Mouse (Mus musculus): ENCODE measurements around the gene Nrxn1.

Gene Nrxn1

GRCm38 (mm10) chr17:90435836-90436235 is 657.0 kb downstream of the Nrxn1 start:
- no peak for DNase-seq (ENCODE audit: low spot score)

- DNase-seq (ENCODE audit: low spot score): no peak
Observed at GRCm38 (mm10) chr17:90435371-90435770, 657.5 kb downstream of the Nrxn1 start.

GRCm38 (mm10) chr17:90430211-90430610 is 662.7 kb downstream of the Nrxn1 start:
- DNase-seq (ENCODE audit: low spot score): no peak

- no peak for DNase-seq (ENCODE audit: low spot score)
Observed at GRCm38 (mm10) chr17:90425974-90426373, 666.9 kb downstream of the Nrxn1 start.

- no peak for DNase-seq (ENCODE audit: low spot score)
Observed at GRCm38 (mm10) chr17:90422591-90422990, 670.3 kb downstream of the Nrxn1 start.

- no peak for DNase-seq (ENCODE audit: low spot score)
Observed at GRCm38 (mm10) chr17:90420757-90421156, 672.1 kb downstream of the Nrxn1 start.

GRCm38 (mm10) chr17:90419615-90420014 is 673.3 kb downstream of the Nrxn1 start:
- no peak for DNase-seq (ENCODE audit: low spot score)

GRCm38 (mm10) chr17:90396357-90396756 is 696.5 kb downstream of the Nrxn1 start:
- DNase-seq (ENCODE audit: low spot score): no peak

- no peak for DNase-seq (ENCODE audit: low spot score)
Observed at GRCm38 (mm10) chr17:90394606-90395005, 698.3 kb downstream of the Nrxn1 start.

- DNase-seq (ENCODE audit: low spot score): no peak
Observed at GRCm38 (mm10) chr17:90392751-90393150, 700.1 kb downstream of the Nrxn1 start.

GRCm38 (mm10) chr17:90390316-90391212 is 702.3 kb downstream of the Nrxn1 start:
- no peak for DNase-seq (ENCODE audit: low spot score)

GRCm38 (mm10) chr17:90384856-90385255 is 708.0 kb downstream of the Nrxn1 start:
- no peak for DNase-seq (ENCODE audit: low spot score)

- peak; percentile 2 for DNase-seq (ENCODE audit: low spot score)
Observed at GRCm38 (mm10) chr17:90382496-90383443, 710.1 kb downstream of the Nrxn1 start.

- DNase-seq (ENCODE audit: low spot score): no peak
Observed at GRCm38 (mm10) chr17:90376533-90376932, 716.3 kb downstream of the Nrxn1 start.

- DNase-seq (ENCODE audit: low spot score): no peak
Observed at GRCm38 (mm10) chr17:90362169-90362568, 730.7 kb downstream of the Nrxn1 start.

- DNase-seq (ENCODE audit: low spot score): no peak
Observed at GRCm38 (mm10) chr17:90349385-90350095, 743.3 kb downstream of the Nrxn1 start.

GRCm38 (mm10) chr17:90346735-90347475 is 746.0 kb downstream of the Nrxn1 start:
- no peak for DNase-seq (ENCODE audit: low spot score)

- DNase-seq (ENCODE audit: low spot score): no peak
Observed at GRCm38 (mm10) chr17:90333445-90333844, 759.4 kb downstream of the Nrxn1 start.

- no peak for DNase-seq (ENCODE audit: low spot score)
Observed at GRCm38 (mm10) chr17:90323674-90324073, 769.2 kb downstream of the Nrxn1 start.

- no peak for DNase-seq (ENCODE audit: low spot score)
Observed at GRCm38 (mm10) chr17:90272225-90272624, 820.6 kb downstream of the Nrxn1 start.

GRCm38 (mm10) chr17:90271165-90271564 is 821.7 kb downstream of the Nrxn1 start:
- no peak for DNase-seq (ENCODE audit: low spot score)

All from yolk sac, embryonic 10.5 days (tissue).